Mouse (Mus musculus) C3H10T1/2 (cell line): ENCODE results near the gene Snap47. TPM values are rescaled to one million over a fixed set of nuclear protein-coding genes. Genes with fewer than 3 reads are reported as not detected.

Experiments used
- polyA plus RNA-seq, 2 experiments: library from polyadenylated mRNA; unstranded; fragments of >200 nt; fragmentation: generic; extraction: Trizol; gene quantifications; one replicate each; pipeline ENCODE4 v1.2.1; 2012; ENCODE audit warnings: missing spikeins in 2 of 2

The Snap47 gene
- polyA plus RNA-seq: 10 to 100 TPM; 49.2 to 76.4 TPM

GRCm38 (mm10) chr11:59451086-59451485, at the start of gene Snap47:
Snap47 (minus strand) TSS chr11:59451186.

DNA sequence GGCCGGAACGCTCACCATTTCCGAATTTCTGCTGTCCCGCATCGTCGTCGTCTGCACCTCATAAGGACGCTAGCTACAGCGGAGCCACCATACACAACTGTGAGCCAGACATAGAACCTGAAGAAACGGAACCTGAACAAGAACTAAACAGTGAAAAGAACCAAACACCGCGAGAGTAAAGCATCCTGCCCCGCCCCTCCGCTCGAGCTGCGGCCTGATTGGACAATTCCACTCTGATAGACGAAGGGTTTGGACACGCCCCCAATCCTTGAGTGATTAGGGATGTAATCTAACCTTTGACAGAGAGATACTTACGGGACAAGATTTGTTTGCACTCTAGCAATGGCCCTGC, 21.3 kb upstream of the Snap47 start, which contains the start of gene Zfp867:
Gene Zfp867, minus strand, starts transcription at position 149 of the 352 bp plus-strand sequence.

GRCm38 (mm10) chr11:59449741-59450229, 1.2 kb downstream of the Snap47 start, which contains the start of gene Jmjd4:
Jmjd4 (plus strand) TSS chr11:59450045.

GRCm38 (mm10) chr11:59375475-59375874, 75.5 kb downstream of the Snap47 start, which contains the start of gene Prss38:
Prss38 (minus strand) TSS chr11:59375657.

Other genes starting within 250 kb of the Snap47 start
- 10 to 100 TPM; 36.2 to 41.8 TPM for gene Mrpl55, start 248.7 kb downstream of the Snap47 start, polyA plus RNA-seq
- gene 2310033P09Rik, start 242.9 kb downstream of the Snap47 start, polyA plus RNA-seq: 10 to 100 TPM; 30.8 to 43.7 TPM
- gene Arf1, start 222.9 kb downstream of the Snap47 start, polyA plus RNA-seq: 100 to 1,000 TPM; 232 to 474 TPM
- not detected for gene Wnt3a, start 160.4 kb downstream of the Snap47 start, polyA plus RNA-seq
- under 1 TPM; 0.29 to 0.68 TPM for gene Wnt9a, start 144.3 kb downstream of the Snap47 start, polyA plus RNA-seq
- gene Prss38, start 75.5 kb downstream of the Snap47 start, polyA plus RNA-seq: under 1 TPM in 1 of 2 experiments, not detected in 1; 0.04 TPM
- 1 to 10 TPM; 1.1 to 2.9 TPM for gene Jmjd4, start 1.1 kb downstream of the Snap47 start, polyA plus RNA-seq
- gene Zfp867, start 21.3 kb upstream of the Snap47 start, polyA plus RNA-seq: 1 to 10 TPM in 1 of 2 experiments, under 1 TPM in 1; 0.06 to 2.0 TPM
- 10 to 100 TPM; 13.4 to 32.4 TPM for gene Zkscan17, start 75.6 kb upstream of the Snap47 start, polyA plus RNA-seq
- gene Nlrp3, start 90.4 kb upstream of the Snap47 start, polyA plus RNA-seq: under 1 TPM; under 0.01 to 0.07 TPM
- not detected for gene Olfr222, start 125.0 kb upstream of the Snap47 start, polyA plus RNA-seq
- not detected for gene Olfr223, start 142.1 kb upstream of the Snap47 start, polyA plus RNA-seq
- gene Mprip, start 210.1 kb upstream of the Snap47 start, polyA plus RNA-seq: 100 to 1,000 TPM; 178 to 183 TPM